Mouse (Mus musculus) E14TG2a.4 (cell line): ENCODE data around the gene Sh2d6.

Experiments used
- CTCF ChIP-seq: conservative IDR thresholded peaks from 2 replicates; pipeline ENCODE4 v1.5.1; 2014; ENCODE audit warnings: low read length
- NANOG ChIP-seq: IDR thresholded peaks from 2 replicates; pipeline ENCODE4 v1.6.1; 2014; ENCODE audit warnings: borderline replicate concordance, low read length, mixed read lengths

DNA sequence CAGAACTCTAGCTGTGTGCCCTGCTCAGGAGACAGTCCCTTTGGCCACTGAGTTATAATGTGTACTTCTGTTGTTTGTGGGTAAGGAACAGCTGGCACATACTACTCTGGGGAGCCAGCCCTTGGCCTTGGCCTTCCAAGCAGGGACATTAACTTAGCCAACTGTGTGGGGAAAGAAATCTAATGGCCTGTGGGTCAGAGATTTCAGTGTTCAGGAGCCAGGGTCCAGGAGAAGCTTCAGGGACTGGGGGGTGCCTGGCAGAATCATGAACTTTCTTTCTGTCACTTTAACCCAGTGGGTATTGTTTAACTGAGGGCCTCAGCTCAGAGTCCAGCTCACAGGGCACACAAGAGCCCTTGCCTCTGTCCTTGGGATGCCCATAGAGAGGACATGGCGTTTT lies 15.4 kb downstream of the Sh2d6 start:
- TF ChIP-seq CTCF (no peak), NANOG (no peak)
